Mouse (Mus musculus) NIH3T3 (cell line): ENCODE results near the gene 1700012B07Rik.
A peak's percentile ranks its signal among the peaks of the same experiment; 100 is the strongest.

Experiments used
- DNase-seq: peaks from one replicate; pipeline ENCODE4 v3.0.0-alpha.2; 2012; ENCODE audit warnings: low read depth

1700012B07Rik gene

GRCm38 (mm10) chr11:109827946-109828345, at the start of gene 1700012B07Rik:
Gene 1700012B07Rik, minus strand, starts transcription at chr11:109828046.
- DNase-seq = no peak

GRCm38 (mm10) chr11:109876767-109877166, 48.9 kb upstream of the 1700012B07Rik start:
- DNase-seq = no peak

- DNase-seq = no peak
Observed at GRCm38 (mm10) chr11:109875834-109876233, 48.0 kb upstream of the 1700012B07Rik start.

GRCm38 (mm10) chr11:109875525-109875802, 47.6 kb upstream of the 1700012B07Rik start:
- no peak for DNase-seq

- DNase-seq = no peak
Observed at GRCm38 (mm10) chr11:109874651-109875524, 47.0 kb upstream of the 1700012B07Rik start.

- no peak for DNase-seq
Observed at GRCm38 (mm10) chr11:109873852-109874610, 46.2 kb upstream of the 1700012B07Rik start.

- DNase-seq = peak; percentile 71
Observed at GRCm38 (mm10) chr11:109873161-109873775, 45.4 kb upstream of the 1700012B07Rik start.

GRCm38 (mm10) chr11:109872674-109873073, 44.8 kb upstream of the 1700012B07Rik start:
- DNase-seq = no peak

GRCm38 (mm10) chr11:109872056-109872455, 44.2 kb upstream of the 1700012B07Rik start:
- DNase-seq = no peak

- no peak for DNase-seq
Observed at GRCm38 (mm10) chr11:109867861-109868260, 40.0 kb upstream of the 1700012B07Rik start.

GRCm38 (mm10) chr11:109866537-109867160, 38.8 kb upstream of the 1700012B07Rik start:
- DNase-seq = no peak

- DNase-seq = no peak
Observed at GRCm38 (mm10) chr11:109865526-109865925, 37.7 kb upstream of the 1700012B07Rik start.

GRCm38 (mm10) chr11:109863951-109864350, 36.1 kb upstream of the 1700012B07Rik start:
- DNase-seq = no peak

- DNase-seq = peak; percentile 79
Observed at GRCm38 (mm10) chr11:109863194-109863746, 35.4 kb upstream of the 1700012B07Rik start.

GRCm38 (mm10) chr11:109860508-109860907, 32.7 kb upstream of the 1700012B07Rik start:
- peak; percentile 96 for DNase-seq

- peak; percentile 79 for DNase-seq
Observed at GRCm38 (mm10) chr11:109859939-109860469, 32.2 kb upstream of the 1700012B07Rik start.

- no peak for DNase-seq
Observed at GRCm38 (mm10) chr11:109859441-109859840, 31.6 kb upstream of the 1700012B07Rik start.

GRCm38 (mm10) chr11:109857086-109857485, 29.2 kb upstream of the 1700012B07Rik start:
- DNase-seq = no peak

- no peak for DNase-seq
Observed at GRCm38 (mm10) chr11:109854056-109854455, 26.2 kb upstream of the 1700012B07Rik start.

- no peak for DNase-seq
Observed at GRCm38 (mm10) chr11:109853228-109853966, 25.6 kb upstream of the 1700012B07Rik start.

- DNase-seq = no peak
Observed at GRCm38 (mm10) chr11:109851996-109852395, 24.1 kb upstream of the 1700012B07Rik start.
